Mouse (Mus musculus) limb, embryonic 10.5 days (tissue): ENCODE results near the gene Nostrin. TPM values are rescaled to one million over a fixed set of nuclear protein-coding genes. Genes with fewer than 3 reads are reported as not detected.

Experiments
- DNase-seq: peaks from one replicate; pipeline ENCODE4 v3.0.0-alpha.2; 2017; ENCODE audit warnings: low spot score
- H3K27ac ChIP-seq: fragments of 300-500 bp; sonication (generic); 2 replicates; pipeline ENCODE4 v1.5.1; 2016; ENCODE audit warnings: mild to moderate bottlenecking
- H3K27me3 ChIP-seq: fragments of 300-500 bp; sonication (generic); 2 replicates; pipeline ENCODE4 v1.6.1; 2016; ENCODE audit warnings: low read depth, mild to moderate bottlenecking; ENCODE audit not compliant: poor library complexity, severe bottlenecking
- H3K36me3 ChIP-seq: fragments of 300-500 bp; sonication (generic); 2 replicates; pipeline ENCODE4 v1.6.1; 2016; ENCODE audit warnings: mild to moderate bottlenecking, moderate library complexity
- H3K4me1 ChIP-seq: fragments of 300-500 bp; sonication (generic); 2 replicates; pipeline ENCODE4 v1.6.1; 2016
- H3K4me3 ChIP-seq: fragments of 300-500 bp; sonication (generic); 2 replicates; pipeline ENCODE4 v1.5.1; 2016; ENCODE audit warnings: mild to moderate bottlenecking, moderate library complexity
- H3K9me3 ChIP-seq: fragments of 300-500 bp; sonication (generic); replicated peaks from 2 replicates; pipeline ENCODE4 v1.6.1; 2016; ENCODE audit warnings: mild to moderate bottlenecking
- WGBS: fragments of 180-500 bp; shearing (Covaris S2); methylation state at CpG from one replicate; pipeline ENCODE4 v1.1.7; 2016; 5-methylcytosine and 5-hydroxymethylcytosine counted together
- polyA plus RNA-seq: library from polyadenylated mRNA; unstranded; fragments of >200 nt; fragmentation: Nextera tagmentation; extraction: Ambion mirVana; gene quantifications from 2 replicates; pipeline ENCODE4 v1.2.1, GENCODE M21; 2016

The Nostrin gene
- polyA plus RNA-seq: 0.98 and 1.4 TPM in 2 replicates

DNA sequence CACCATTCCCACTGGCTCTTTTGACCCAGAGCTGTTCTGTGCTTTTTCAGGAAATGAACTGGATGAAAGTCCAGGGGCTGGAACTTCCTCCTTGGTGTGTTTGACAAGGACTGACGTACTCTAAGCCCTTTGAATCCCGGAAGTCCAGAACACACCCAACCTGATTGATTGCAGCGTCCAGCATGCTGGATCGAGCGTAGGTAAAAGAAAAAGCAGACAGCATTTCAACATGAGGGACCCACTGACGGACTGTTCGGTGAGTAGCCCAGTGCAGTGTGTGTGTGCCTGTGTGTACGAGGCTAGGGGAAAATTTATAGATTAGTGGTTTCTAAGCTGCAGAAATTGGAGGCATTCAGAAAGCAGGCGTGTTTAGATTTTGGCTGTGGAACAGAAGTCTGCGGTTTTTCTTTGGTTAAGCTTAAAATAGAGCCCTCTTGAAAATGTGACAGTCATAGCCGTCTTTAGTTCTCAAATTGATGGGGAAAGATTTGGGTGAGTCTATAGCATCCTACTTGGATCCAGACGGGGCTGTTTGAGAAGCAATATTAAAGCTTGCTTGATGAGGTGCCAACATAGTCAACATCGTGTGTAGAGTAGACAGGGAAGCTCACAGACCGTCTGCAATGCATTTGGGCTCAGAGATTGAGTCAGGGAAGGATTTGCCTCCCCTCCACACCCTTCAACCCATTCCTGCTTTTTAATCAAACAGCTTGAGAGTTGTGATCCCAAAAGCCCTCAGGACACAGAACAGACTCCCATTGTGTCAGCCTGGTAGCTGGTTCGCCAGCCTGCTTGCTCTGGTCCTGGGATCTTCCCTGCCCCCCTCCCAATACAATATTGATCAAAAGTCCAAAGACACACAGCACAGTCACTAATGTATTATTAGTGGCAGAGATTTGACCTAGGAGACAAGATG, at the start of gene Nostrin:
Nostrin (plus strand) TSS at position 140 of the 916 bp plus-strand sequence.
- no peak for DNase-seq
- Histone ChIP-seq H3K9me3 (no peaks in the 10 kb centered on the region), H3K36me3 (no peaks in the 10 kb centered on the region), H3K27ac (peak within 1 kb of the TSS; percentile 46; the same call in 1 of the 2 replicates), H3K4me3 (peak within 1 kb of the TSS; percentile 4; the same call in 1 of the 2 replicates), H3K27me3 (no peaks in the 10 kb centered on the region), H3K4me1 (peaks cover 27% of the 10 kb centered on the region)
- 61% methylated on average over 15 of the region's 15 CpGs for WGBS

DNA sequence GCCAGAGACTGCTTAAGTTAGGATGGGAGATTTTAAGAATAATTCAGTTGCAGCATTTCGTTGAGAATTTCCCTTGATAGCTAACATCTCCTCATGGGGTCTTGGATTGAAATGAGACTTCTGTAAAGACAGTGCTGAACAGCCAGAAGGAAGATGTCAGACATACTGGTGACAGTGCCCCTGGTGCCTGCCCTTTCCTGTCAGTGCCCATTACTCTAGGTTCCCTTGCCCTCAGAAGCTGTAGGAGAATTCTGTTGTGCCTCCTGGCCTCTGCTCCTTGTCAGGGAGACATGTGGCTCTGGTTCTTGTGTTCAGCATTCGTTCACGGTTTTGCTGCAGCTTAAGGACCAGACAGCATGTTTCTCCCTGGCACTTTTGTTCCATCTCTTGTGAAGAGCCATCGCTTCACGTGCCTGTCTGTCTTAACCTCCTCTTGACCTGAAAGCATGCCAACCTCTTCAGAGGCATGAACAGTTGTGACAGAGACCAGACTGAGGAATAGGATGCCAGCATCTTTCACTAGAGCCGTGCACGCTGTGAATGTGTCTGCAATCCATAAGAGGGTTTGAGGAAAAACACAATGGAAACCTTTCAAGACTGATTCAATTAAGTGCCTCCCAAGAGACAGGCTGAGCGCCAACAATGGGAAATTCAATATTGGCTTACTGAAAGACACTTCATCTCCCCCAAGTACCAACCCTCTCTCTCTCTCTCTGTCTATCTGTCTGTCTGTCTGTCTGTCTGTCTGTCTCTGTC, 48.9 kb upstream of the Nostrin start:
- Histone ChIP-seq H3K4me1 (peaks cover 17% of the 10 kb centered on the region), H3K27ac (no peak overlapping the region), H3K36me3 (no peaks in the 10 kb centered on the region), H3K9me3 (no peaks in the 10 kb centered on the region), H3K27me3 (no peaks in the 10 kb centered on the region), H3K4me3 (no peak overlapping the region)
- DNase-seq: no peak
- 91% methylated on average over 8 of the region's 8 CpGs for WGBS

DNA sequence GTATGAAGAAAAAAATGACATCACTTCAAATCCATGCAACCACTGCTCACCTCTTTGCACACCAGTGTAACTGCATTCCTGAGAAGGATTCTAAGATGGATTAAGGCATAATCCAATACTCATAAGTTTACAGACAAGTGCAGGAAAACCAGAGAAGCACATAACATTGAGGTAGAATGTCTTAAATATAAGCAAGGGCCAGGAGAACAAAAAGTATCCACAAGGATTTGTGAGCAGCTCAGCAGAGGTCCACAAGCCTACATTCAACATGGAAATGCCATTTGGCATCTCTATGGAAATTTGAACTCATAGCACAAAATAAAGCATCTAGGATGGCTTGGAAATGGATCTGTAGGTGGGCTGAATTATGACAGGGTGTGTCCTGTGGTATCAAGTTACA, 39.8 kb upstream of the Nostrin start:
- Histone ChIP-seq H3K27me3 (no peaks in the 10 kb centered on the region), H3K36me3 (no peaks in the 10 kb centered on the region), H3K4me3 (no peak overlapping the region), H3K27ac (no peak overlapping the region), H3K9me3 (no peaks in the 10 kb centered on the region), H3K4me1 (no peaks in the 10 kb centered on the region)
- no peak for DNase-seq

DNA sequence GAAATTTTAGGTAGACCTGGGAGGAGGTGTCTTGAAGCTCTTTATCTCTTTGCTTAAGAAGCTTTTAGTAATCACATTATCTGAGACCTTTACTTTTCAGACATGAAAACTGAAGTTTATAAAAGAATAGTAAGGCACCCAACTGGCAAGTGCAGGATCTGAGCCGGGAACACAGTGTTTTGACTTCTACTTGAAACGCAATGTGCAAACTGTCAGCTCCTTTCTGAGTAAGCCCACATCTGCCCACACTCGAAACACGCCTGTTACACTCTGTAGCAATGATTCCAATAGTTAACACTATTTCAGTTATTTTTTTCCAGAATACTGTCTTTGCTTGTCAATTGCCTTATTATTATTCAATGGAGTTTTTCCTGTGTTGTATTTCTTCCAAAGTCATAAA, 38.8 kb upstream of the Nostrin start:
- Histone ChIP-seq H3K9me3 (no peaks in the 10 kb centered on the region), H3K4me3 (no peak overlapping the region), H3K27ac (no peak overlapping the region), H3K36me3 (no peaks in the 10 kb centered on the region), H3K4me1 (no peaks in the 10 kb centered on the region), H3K27me3 (no peaks in the 10 kb centered on the region)
- 91% methylated on average over 4 of the region's 4 CpGs for WGBS
- no peak for DNase-seq

DNA sequence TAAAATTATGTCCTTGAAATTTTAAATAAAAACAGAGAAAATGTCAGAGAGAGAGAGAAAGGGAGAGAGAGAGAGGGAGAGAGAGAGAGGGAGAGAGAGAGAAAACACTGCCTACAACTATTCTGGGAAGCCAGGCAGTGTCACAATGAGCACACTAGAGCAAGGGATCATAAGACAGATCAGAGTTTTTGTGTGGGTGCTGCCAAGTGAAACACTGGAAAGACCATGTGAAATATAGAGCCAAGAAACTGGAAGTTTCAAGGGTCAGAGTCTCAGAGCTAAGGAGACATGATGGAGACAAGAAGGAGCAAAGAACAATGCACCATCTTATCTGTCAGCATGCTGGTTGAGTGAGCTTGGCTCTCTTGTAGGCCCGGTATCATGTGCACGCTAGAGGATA, 38.1 kb upstream of the Nostrin start:
- Histone ChIP-seq H3K4me1 (no peaks in the 10 kb centered on the region), H3K36me3 (no peaks in the 10 kb centered on the region), H3K27ac (no peak overlapping the region), H3K27me3 (no peaks in the 10 kb centered on the region), H3K9me3 (no peaks in the 10 kb centered on the region), H3K4me3 (no peak overlapping the region)
- 99% methylated on average over 2 of the region's 2 CpGs for WGBS
- DNase-seq: no peak

DNA sequence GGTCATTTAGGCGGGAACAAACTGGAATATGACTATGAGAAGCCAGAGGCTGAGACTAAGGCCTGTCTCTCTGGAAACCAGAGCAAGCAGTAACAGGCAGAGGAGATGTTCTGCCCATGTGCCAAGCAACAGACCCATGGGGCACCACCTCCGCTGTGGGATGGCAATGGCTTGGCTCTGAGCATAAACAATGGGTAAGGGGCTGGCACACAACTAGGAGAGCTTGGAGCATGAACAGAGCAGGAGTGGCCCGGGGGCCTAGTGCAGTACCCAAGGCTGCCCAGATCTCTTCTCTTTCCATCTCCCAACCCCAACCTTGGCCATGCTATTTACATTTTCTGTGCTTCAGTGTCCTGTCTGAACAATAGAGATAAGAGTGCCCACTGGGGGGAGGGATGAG, 36.9 kb upstream of the Nostrin start:
- no peaks in the 10 kb centered on the region for H3K9me3 ChIP-seq
- DNase-seq: no peak
- no peak overlapping the region for H3K27ac ChIP-seq
- H3K4me1 ChIP-seq: no peaks in the 10 kb centered on the region
- H3K36me3 ChIP-seq: no peaks in the 10 kb centered on the region
- 93% methylated on average over 3 of the region's 3 CpGs for WGBS
- no peak overlapping the region for H3K4me3 ChIP-seq
- H3K27me3 ChIP-seq: no peaks in the 10 kb centered on the region

DNA sequence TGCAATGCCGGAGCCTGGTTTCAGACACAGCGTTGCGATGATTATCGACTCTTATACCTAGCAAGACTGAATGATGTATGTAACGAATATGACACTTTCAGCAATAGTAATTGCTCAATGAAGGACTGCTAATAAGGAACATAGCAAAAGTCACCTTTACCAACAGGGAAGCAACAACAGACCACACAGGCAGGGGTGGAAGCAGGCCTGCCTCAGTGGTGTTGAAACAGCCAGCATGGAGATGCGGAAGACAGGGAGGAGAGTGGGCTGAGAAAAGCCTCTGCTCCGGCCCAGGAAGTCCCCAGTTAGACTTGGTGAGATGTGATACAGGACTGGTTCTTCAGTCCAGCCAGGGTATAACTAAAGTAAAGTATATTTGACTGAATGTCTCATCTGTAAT, 36.5 kb upstream of the Nostrin start:
- no peaks in the 10 kb centered on the region for H3K9me3 ChIP-seq
- no peaks in the 10 kb centered on the region for H3K27me3 ChIP-seq
- WGBS: 97% methylated on average over 7 of the region's 7 CpGs
- DNase-seq: no peak
- H3K36me3 ChIP-seq: no peaks in the 10 kb centered on the region
- H3K27ac ChIP-seq: no peak overlapping the region
- H3K4me1 ChIP-seq: no peaks in the 10 kb centered on the region
- H3K4me3 ChIP-seq: no peak overlapping the region

DNA sequence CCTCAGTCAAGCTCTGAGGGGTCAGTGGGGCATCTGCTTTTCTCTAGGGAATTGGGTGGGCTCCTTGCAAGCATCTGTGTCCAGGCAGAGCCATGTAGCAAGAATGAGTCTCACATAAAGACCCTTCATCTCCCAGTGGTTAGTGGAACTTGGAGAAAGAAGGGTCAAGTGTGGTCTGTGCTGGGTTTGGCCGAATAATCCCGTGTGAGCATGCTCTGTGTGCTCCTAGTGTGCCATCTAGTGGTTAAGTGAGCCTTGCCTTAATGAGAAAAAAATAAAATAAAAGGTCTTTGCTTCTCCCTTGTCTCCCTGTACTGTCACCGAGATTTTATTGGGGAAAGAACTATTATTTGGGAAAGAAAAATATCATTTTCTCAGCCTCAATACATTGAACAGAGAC, 34.9 kb upstream of the Nostrin start:
- no peaks in the 10 kb centered on the region for H3K27me3 ChIP-seq
- no peaks in the 10 kb centered on the region for H3K4me1 ChIP-seq
- peak; percentile 39 for DNase-seq
- H3K9me3 ChIP-seq: no peaks in the 10 kb centered on the region
- no peak overlapping the region for H3K27ac ChIP-seq
- WGBS: 29% methylated on average over 3 of the region's 3 CpGs
- no peak overlapping the region for H3K4me3 ChIP-seq
- H3K36me3 ChIP-seq: no peaks in the 10 kb centered on the region

DNA sequence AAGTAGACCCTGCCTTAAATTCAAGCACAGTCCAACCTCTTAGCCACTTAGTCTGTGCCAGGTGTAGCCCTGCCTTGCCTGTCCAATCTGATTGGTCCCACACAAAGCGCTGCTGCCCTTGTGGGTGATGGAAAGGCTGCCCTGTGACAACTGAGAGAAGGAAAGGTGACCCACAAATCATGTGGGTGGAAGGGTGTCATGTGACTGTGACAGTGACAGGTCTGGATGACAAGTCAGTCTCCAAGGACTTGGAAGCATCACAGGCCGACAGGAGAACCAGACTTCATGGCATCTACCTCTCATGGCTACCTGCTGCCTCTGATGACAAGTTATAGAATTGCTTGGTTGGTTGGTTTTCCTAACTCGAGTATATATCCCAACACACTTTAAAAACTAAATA, 32.1 kb upstream of the Nostrin start:
- Histone ChIP-seq H3K4me1 (no peaks in the 10 kb centered on the region), H3K27ac (no peak overlapping the region), H3K9me3 (no peaks in the 10 kb centered on the region), H3K36me3 (no peaks in the 10 kb centered on the region), H3K27me3 (no peaks in the 10 kb centered on the region), H3K4me3 (no peak overlapping the region)
- no peak for DNase-seq
- WGBS: 87% methylated on average over 3 of the region's 3 CpGs

DNA sequence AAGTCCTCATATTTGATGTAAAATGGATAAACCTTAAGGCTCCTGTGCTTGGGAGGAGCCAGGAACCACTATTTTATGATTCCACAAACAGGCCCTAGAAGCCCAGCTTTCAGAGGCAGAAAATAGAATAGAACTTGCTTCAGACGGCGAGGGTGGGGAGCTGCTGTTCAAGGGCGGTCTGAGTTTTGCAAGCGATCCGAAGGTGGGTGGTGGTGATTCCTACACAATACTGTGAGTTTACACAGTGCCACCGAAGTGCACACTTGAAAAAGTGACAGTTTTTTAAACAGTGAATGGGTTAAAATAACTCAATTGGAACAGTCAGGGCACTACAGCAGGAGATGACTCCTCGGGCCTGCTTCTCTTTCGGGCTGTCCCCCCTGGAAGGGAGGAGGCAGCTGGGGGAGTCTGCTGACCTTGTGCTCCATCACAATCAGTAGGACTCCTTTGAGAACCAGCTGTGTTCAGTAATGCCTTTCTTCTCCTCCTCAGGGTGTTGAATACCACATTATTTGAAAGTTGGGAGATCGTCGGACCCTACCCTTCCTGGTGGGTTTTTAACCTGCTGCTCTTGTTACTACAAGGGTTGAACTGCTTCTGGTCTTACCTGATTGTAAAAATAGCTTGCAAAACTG, 31.0 kb upstream of the Nostrin start:
- Histone ChIP-seq H3K27ac (no peak overlapping the region), H3K36me3 (no peaks in the 10 kb centered on the region), H3K27me3 (no peaks in the 10 kb centered on the region), H3K9me3 (no peaks in the 10 kb centered on the region), H3K4me3 (no peak overlapping the region), H3K4me1 (no peaks in the 10 kb centered on the region)
- 77% methylated on average over 10 of the region's 10 CpGs for WGBS
- DNase-seq: no peak

DNA sequence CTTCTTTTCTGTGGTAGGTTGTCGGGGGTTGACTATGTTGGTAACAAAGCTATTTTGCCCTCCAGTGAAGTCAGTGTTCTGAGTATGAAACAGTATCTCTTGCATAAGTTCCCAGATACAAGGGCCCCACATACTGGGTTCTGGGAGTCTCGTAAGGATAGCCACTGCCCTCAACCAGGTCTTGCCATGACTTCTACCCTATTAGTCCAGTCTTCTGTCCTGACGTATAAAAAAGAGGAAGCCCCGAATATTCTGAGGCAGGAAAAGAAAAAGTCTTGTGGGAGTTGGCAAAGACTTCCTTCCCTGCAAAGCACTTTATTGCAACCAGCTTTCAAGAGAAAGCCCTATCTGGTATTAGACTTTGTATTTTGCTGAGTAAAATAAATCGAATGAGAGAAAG, 26.4 kb upstream of the Nostrin start:
- Histone ChIP-seq H3K27me3 (no peaks in the 10 kb centered on the region), H3K27ac (no peak overlapping the region), H3K4me1 (no peaks in the 10 kb centered on the region), H3K9me3 (no peaks in the 10 kb centered on the region), H3K36me3 (no peaks in the 10 kb centered on the region), H3K4me3 (no peak overlapping the region)
- DNase-seq: no peak
- 89% methylated on average over 5 of the region's 5 CpGs for WGBS

DNA sequence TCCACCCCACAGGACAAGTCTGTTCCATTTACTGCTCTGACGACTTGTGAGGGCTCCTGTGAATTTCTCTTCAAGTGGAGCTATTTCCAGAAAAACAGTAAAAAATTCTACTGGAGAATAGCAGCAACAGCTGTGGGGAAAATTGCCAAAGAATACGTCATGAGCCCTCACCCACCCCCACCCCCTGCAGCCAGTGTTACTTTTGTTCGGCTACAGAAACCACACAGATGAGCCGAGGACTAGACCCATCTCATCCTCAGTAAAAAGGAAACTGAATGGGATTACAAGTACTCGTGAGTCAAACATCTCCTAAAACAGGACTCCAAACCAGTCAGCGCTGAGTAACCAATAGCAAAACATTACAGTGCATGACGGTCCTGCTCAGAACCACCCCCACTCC, 25.9 kb upstream of the Nostrin start:
- WGBS: 77% methylated on average over 7 of the region's 7 CpGs
- Histone ChIP-seq H3K27ac (no peak overlapping the region), H3K36me3 (no peaks in the 10 kb centered on the region), H3K9me3 (no peaks in the 10 kb centered on the region), H3K27me3 (no peaks in the 10 kb centered on the region), H3K4me1 (no peaks in the 10 kb centered on the region), H3K4me3 (no peak overlapping the region)
- no peak for DNase-seq

DNA sequence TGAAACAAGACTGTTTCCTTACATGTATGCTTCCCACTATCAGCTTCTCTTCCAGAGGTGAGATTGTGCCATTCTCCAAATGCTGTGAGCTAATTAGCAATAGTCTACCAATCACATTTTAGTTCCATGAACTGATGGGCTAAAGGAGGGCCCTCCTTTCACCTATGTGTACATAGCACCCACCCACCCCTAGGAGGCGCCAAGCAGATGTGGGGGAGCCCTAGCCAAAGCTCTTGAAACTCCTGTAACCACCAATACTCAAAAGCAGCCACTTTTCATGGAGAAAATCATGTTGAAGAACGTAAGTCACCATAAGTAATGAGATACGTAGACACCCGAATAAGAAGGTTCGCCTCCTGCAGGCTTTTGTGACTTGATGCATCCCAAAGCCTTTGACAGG, 23.0 kb upstream of the Nostrin start:
- DNase-seq: no peak
- H3K27ac ChIP-seq: no peak overlapping the region
- no peaks in the 10 kb centered on the region for H3K9me3 ChIP-seq
- H3K4me3 ChIP-seq: no peak overlapping the region
- WGBS: 88% methylated on average over 5 of the region's 5 CpGs
- H3K4me1 ChIP-seq: no peaks in the 10 kb centered on the region
- no peaks in the 10 kb centered on the region for H3K27me3 ChIP-seq
- peaks cover 7% of the 10 kb centered on the region for H3K36me3 ChIP-seq
